Mouse (Mus musculus) liver (tissue): ENCODE measurements around the gene Glis3.

Experiments used
- DNase-seq: peaks from one replicate; pipeline ENCODE4 v3.0.0-alpha.2; 2020; ENCODE audit warnings: mixed read lengths

The Glis3 gene

GRCm38 (mm10) chr19:28655166-28655565 is 24.7 kb downstream of the Glis3 start:
- DNase-seq: no peak

GRCm38 (mm10) chr19:28650836-28651235 is 29.0 kb downstream of the Glis3 start:
- no peak for DNase-seq

GRCm38 (mm10) chr19:28649489-28649888 is 30.4 kb downstream of the Glis3 start:
- no peak for DNase-seq

- no peak for DNase-seq
Measured at GRCm38 (mm10) chr19:28648881-28649280, 31.0 kb downstream of the Glis3 start.

- DNase-seq: no peak
Measured at GRCm38 (mm10) chr19:28647424-28647823, 32.5 kb downstream of the Glis3 start.

GRCm38 (mm10) chr19:28646286-28646685 is 33.6 kb downstream of the Glis3 start:
- no peak for DNase-seq

GRCm38 (mm10) chr19:28640861-28641381 is 39.0 kb downstream of the Glis3 start:
- DNase-seq: no peak

- DNase-seq: no peak
Measured at GRCm38 (mm10) chr19:28635991-28636553, 43.8 kb downstream of the Glis3 start.

GRCm38 (mm10) chr19:28634986-28635385 is 44.9 kb downstream of the Glis3 start:
- no peak for DNase-seq

- no peak for DNase-seq
Measured at GRCm38 (mm10) chr19:28628416-28628815, 51.5 kb downstream of the Glis3 start.

GRCm38 (mm10) chr19:28626189-28626588 is 53.7 kb downstream of the Glis3 start:
- DNase-seq: no peak

GRCm38 (mm10) chr19:28624571-28624970 is 55.3 kb downstream of the Glis3 start:
- no peak for DNase-seq

GRCm38 (mm10) chr19:28623726-28624125 is 56.2 kb downstream of the Glis3 start:
- no peak for DNase-seq

GRCm38 (mm10) chr19:28621608-28622505 is 58.0 kb downstream of the Glis3 start:
- no peak for DNase-seq

GRCm38 (mm10) chr19:28617736-28618135 is 62.1 kb downstream of the Glis3 start:
- no peak for DNase-seq

- no peak for DNase-seq
Measured at GRCm38 (mm10) chr19:28617191-28617590, 62.7 kb downstream of the Glis3 start.

GRCm38 (mm10) chr19:28616487-28616886 is 63.4 kb downstream of the Glis3 start:
- no peak for DNase-seq

GRCm38 (mm10) chr19:28612249-28612648 is 67.6 kb downstream of the Glis3 start:
- no peak for DNase-seq

- no peak for DNase-seq
Measured at GRCm38 (mm10) chr19:28608747-28609146, 71.1 kb downstream of the Glis3 start.

GRCm38 (mm10) chr19:28608277-28608676 is 71.6 kb downstream of the Glis3 start:
- DNase-seq: no peak

- DNase-seq: no peak
Measured at GRCm38 (mm10) chr19:28600866-28601265, 79.0 kb downstream of the Glis3 start.

GRCm38 (mm10) chr19:28594215-28594614 is 85.7 kb downstream of the Glis3 start:
- no peak for DNase-seq

GRCm38 (mm10) chr19:28592981-28593380 is 86.9 kb downstream of the Glis3 start:
- no peak for DNase-seq
